Mouse (Mus musculus): ENCODE measurements around the gene Gm20388. TPM values are rescaled to one million over a fixed set of nuclear protein-coding genes. Genes with fewer than 3 reads are reported as not detected.

Gene Gm20388
- polyA plus RNA-seq, 1 experiment from 2014 or later: 47.1 TPM

DNA sequence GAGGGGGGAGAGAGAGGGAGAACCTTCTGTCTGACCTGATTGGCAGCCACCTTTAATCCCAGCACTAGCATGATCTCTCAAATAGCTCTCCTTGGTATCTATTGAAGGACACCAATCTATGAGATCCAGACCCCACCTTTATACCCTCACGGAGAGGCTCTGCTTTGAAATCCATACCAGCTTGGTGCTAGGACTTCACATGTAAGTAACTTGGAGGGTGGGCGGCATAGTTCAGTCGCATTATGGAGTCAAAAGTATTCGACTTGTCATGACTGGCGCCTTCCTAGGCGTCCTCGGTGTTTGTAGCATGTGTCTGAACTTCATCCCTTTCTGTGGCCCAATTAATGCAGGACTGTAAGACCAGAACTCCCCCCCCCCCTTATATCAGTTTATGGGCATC, 2464.7 kb downstream of the Gm20388 start:
- Histone ChIP-seq H3K4me3 (ENCODE audit: inconsistent target) (no peak overlapping the region), H3K36me3 (ENCODE audit: inconsistent target) (peaks cover 10% of the 10 kb centered on the region), H3K79me2 (ENCODE audit: inconsistent target) (peaks cover 34% of the 10 kb centered on the region), H3K27ac (no peak overlapping the region)
- 95% methylated on average over 7 of the region's 7 CpGs for WGBS (ENCODE audit: missing documents)

DNA sequence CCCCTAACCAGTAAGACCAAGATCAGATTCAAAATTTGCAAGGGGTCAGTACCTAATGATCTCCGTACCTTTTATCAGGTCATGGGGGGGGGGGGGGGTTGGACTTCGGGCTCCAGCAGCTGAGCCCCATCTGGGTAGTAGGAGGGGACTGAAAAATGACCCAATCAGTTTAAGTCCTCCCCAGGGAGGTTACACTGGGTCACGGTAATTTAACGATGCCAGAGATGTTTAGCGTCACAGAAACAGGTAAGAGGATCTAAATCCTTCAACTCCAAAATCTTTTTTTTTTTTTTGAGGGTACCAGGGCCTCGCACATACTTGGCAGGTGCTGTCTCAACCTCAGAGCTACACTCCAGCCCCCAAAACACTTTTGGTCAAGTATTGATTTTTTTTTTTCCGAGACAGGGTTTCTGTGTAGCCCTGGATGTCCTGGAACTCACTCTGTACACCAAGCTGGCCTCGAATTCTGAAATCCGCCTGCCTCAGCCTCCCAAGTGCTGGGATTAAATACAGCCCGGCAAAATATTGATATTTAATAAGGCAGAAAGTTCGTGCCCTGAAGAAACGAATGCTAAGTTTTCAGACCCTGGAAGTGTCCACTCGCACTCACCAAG, 2465.2 kb downstream of the Gm20388 start:
- WGBS (ENCODE audit: missing documents): 29% methylated on average over 13 of the region's 13 CpGs
- H3K4me3 ChIP-seq (ENCODE audit: inconsistent target): peak overlapping the region; percentile 56
- peaks cover 39% of the 10 kb centered on the region for H3K79me2 ChIP-seq (ENCODE audit: inconsistent target)
- H3K36me3 ChIP-seq (ENCODE audit: inconsistent target): peaks cover 12% of the 10 kb centered on the region
- H3K27ac ChIP-seq: peak overlapping the region; percentile 67

GRCm38 (mm10) chr8:122376365-122377231, 2466.0 kb downstream of the Gm20388 start, which contains the start of gene Zc3h18:
Gene Zc3h18, plus strand, starts transcription at chr8:122376609.
- Histone ChIP-seq H3K79me2 (ENCODE audit: inconsistent target) (peaks cover 47% of the 10 kb centered on the region), H3K4me3 (ENCODE audit: inconsistent target) (peak within 1 kb of the TSS; percentile 82), H3K36me3 (ENCODE audit: inconsistent target) (peaks cover 12% of the 10 kb centered on the region), H3K27ac (peak within 1 kb of the TSS; percentile 67)
- under 1% methylated on average over 100 of the region's 107 CpGs for WGBS (ENCODE audit: missing documents)

GRCm38 (mm10) chr8:122383039-122383438, 2472.4 kb downstream of the Gm20388 start:
- Histone ChIP-seq H3K79me2 (ENCODE audit: inconsistent target) (peaks cover 86% of the 10 kb centered on the region), H3K27ac (no peak overlapping the region), H3K4me3 (ENCODE audit: inconsistent target) (no peak overlapping the region), H3K36me3 (ENCODE audit: inconsistent target) (peaks cover 62% of the 10 kb centered on the region)
- 91% methylated on average over 4 of the region's 4 CpGs for WGBS (ENCODE audit: missing documents)

GRCm38 (mm10) chr8:122389357-122389756, 2478.7 kb downstream of the Gm20388 start:
- 96% methylated on average over 3 of the region's 3 CpGs for WGBS (ENCODE audit: missing documents)
- no peak overlapping the region for H3K27ac ChIP-seq
- peaks cover 62% of the 10 kb centered on the region for H3K36me3 ChIP-seq (ENCODE audit: inconsistent target)
- H3K79me2 ChIP-seq (ENCODE audit: inconsistent target): peaks cover 34% of the 10 kb centered on the region
- H3K4me3 ChIP-seq (ENCODE audit: inconsistent target): no peak overlapping the region

- 70% methylated on average over 3 of the region's 3 CpGs for WGBS (ENCODE audit: missing documents)
- Histone ChIP-seq H3K27ac (no peak overlapping the region), H3K79me2 (ENCODE audit: inconsistent target) (peaks cover 28% of the 10 kb centered on the region; the same call in 1 of the 2 replicates), H3K36me3 (ENCODE audit: inconsistent target) (peaks cover 62% of the 10 kb centered on the region), H3K4me3 (ENCODE audit: inconsistent target) (no peak overlapping the region)
Observed at GRCm38 (mm10) chr8:122390758-122391157, 2480.1 kb downstream of the Gm20388 start.

DNA sequence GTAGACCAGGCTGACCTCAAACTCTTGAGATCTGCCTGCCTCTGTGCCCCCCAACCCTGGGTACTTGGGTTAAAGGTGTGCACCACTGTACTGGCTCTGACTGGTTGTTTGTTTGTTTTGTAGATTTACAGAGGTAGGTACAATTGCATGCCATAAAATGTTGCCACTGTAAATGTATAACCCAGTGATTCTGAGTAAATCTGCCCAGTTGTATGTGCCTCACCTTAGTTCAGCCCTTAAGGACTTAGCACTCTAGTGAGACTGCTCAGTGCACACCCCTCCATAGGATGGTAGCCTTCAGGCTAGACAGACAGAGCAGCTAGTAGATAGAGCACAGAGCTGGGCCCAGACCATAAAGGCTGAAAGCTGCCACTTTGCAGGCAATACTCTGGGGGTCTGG, 2483.1 kb downstream of the Gm20388 start:
- Histone ChIP-seq H3K27ac (no peak overlapping the region), H3K36me3 (ENCODE audit: inconsistent target) (peaks cover 50% of the 10 kb centered on the region), H3K4me3 (ENCODE audit: inconsistent target) (no peak overlapping the region), H3K79me2 (ENCODE audit: inconsistent target) (peaks cover 19% of the 10 kb centered on the region; the same call in 1 of the 2 replicates)

DNA sequence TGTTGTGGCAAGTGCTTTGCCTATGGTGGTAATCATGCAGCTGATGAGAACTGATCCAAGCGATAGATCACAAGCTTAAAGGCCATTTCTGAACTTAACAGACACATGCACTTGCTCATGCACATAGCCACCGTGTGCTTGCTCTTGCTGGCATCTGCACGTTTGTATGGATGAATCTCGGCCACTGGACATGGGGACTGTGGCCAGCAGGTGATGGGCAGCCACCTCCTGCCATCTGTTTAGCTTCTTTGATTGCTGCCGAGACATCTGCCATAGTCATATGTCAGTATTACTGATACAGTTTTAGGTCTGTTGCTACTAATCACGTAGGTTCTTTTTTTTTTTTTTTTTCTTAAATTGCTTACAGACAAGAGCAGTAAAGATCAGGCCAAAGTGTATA, 2484.7 kb downstream of the Gm20388 start:
- peaks cover 55% of the 10 kb centered on the region for H3K36me3 ChIP-seq (ENCODE audit: inconsistent target)

DNA sequence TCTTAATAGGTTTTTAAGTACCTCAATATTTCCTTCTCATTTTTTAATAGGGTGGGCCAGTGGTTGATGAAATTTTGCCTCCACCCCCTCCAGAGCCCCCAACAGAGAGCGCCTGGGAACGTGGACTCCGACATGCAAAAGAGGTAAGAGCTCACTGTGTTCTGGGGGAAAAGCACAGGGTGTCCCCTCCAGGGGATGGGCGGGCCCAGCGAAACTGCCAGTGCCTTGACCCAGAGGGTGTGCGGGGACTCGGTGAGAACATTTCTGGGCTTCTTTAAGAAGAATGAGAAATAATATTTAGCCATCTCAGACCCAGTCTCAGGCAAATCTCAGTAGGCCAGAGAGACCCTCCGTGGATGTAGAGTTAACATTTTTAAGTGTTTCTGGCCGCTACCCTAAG, 2487.5 kb downstream of the Gm20388 start:
- no peak overlapping the region for H3K4me3 ChIP-seq (ENCODE audit: inconsistent target)
- H3K36me3 ChIP-seq (ENCODE audit: inconsistent target): peaks cover 83% of the 10 kb centered on the region
- no peak overlapping the region for H3K27ac ChIP-seq
- peaks cover 19% of the 10 kb centered on the region; the same call in 1 of the 2 replicates for H3K79me2 ChIP-seq (ENCODE audit: inconsistent target)
- WGBS (ENCODE audit: missing documents): 93% methylated on average over 9 of the region's 9 CpGs

More for the DNA sequence above, 2484.7 kb downstream of the Gm20388 start:
- peaks cover 19% of the 10 kb centered on the region; the same call in 1 of the 2 replicates for H3K79me2 ChIP-seq (ENCODE audit: inconsistent target)
- no peak overlapping the region for H3K4me3 ChIP-seq (ENCODE audit: inconsistent target)
- no peak overlapping the region for H3K27ac ChIP-seq
- 95% methylated on average over 6 of the region's 6 CpGs for WGBS (ENCODE audit: missing documents)

DNA sequence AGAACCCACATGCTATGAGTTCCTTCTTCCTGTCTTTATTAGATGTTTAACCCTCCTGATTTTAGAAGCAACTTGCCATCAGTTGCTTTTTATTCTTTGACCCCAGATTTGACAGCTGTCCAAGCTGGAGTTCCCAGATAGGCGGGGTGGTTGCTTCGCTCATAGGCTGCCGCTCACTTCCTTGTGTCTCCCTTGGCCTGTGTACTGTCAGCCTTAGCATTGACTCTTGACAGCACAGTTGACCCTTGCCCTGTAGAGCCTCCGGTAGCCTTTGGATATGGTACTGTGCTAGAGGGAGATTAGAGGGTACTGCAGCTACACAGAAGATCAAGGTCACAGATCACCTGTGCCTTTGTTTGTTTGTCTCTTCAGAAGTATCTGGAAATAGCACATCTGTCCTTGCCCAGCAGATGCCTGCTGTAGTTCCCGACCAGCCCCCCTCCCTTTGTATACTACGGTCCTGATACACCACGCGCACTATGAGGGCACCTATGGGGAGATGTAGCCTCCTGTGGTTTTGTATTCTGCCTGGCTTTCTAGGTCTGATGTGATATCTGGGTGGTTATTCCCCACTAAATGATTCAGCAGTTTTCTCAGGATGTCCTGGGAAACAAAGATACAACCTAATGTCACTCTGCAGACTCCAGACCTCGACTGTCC, 2494.6 kb downstream of the Gm20388 start:
- H3K79me2 ChIP-seq (ENCODE audit: inconsistent target): no peaks in the 10 kb centered on the region
- 76% methylated on average over 9 of the region's 9 CpGs for WGBS (ENCODE audit: missing documents)
- H3K27ac ChIP-seq: no peak overlapping the region
- H3K4me3 ChIP-seq (ENCODE audit: inconsistent target): no peak overlapping the region
- H3K36me3 ChIP-seq (ENCODE audit: inconsistent target): peaks cover 75% of the 10 kb centered on the region

- WGBS (ENCODE audit: missing documents): 75% methylated on average over 7 of the region's 7 CpGs
- Histone ChIP-seq H3K4me3 (ENCODE audit: inconsistent target) (no peak overlapping the region), H3K27ac (peak overlapping the region; percentile 25; the same call in 1 of the 2 replicates), H3K36me3 (ENCODE audit: inconsistent target) (peaks cover 75% of the 10 kb centered on the region), H3K79me2 (ENCODE audit: inconsistent target) (no peaks in the 10 kb centered on the region)
Observed at GRCm38 (mm10) chr8:122407678-122408077, 2497.0 kb downstream of the Gm20388 start.

DNA sequence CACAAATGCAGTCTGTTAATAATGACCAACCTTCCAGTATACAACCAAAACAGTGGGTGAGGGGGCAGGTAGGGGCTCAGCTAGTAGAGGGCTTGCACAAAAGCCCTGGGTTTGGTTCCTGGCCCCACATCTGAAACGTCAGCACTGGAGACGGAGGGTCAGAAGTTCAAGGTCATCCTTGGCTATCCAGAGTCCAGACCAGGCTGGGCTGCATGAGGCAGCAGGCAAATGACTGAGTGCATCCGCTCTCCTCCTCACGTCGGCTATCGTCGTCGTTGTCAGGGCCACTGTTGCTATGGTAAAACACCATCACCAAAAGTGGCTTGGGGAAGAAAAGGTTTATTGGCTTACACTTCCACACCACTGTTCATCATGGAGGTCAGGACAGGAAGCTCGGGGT, 2503.7 kb downstream of the Gm20388 start:
- Histone ChIP-seq H3K4me3 (ENCODE audit: inconsistent target) (no peak overlapping the region), H3K27ac (no peak overlapping the region), H3K79me2 (ENCODE audit: inconsistent target) (no peaks in the 10 kb centered on the region), H3K36me3 (ENCODE audit: inconsistent target) (peaks cover 59% of the 10 kb centered on the region)
- WGBS (ENCODE audit: missing documents): 89% methylated on average over 9 of the region's 9 CpGs

- WGBS (ENCODE audit: missing documents): 24% methylated on average over 6 of the region's 6 CpGs
- no peaks in the 10 kb centered on the region for H3K79me2 ChIP-seq (ENCODE audit: inconsistent target)
- peaks cover 47% of the 10 kb centered on the region for H3K36me3 ChIP-seq (ENCODE audit: inconsistent target)
- peak overlapping the region; percentile 25 for H3K27ac ChIP-seq
- no peak overlapping the region for H3K4me3 ChIP-seq (ENCODE audit: inconsistent target)
Observed at GRCm38 (mm10) chr8:122415554-122415953, 2504.9 kb downstream of the Gm20388 start.

DNA sequence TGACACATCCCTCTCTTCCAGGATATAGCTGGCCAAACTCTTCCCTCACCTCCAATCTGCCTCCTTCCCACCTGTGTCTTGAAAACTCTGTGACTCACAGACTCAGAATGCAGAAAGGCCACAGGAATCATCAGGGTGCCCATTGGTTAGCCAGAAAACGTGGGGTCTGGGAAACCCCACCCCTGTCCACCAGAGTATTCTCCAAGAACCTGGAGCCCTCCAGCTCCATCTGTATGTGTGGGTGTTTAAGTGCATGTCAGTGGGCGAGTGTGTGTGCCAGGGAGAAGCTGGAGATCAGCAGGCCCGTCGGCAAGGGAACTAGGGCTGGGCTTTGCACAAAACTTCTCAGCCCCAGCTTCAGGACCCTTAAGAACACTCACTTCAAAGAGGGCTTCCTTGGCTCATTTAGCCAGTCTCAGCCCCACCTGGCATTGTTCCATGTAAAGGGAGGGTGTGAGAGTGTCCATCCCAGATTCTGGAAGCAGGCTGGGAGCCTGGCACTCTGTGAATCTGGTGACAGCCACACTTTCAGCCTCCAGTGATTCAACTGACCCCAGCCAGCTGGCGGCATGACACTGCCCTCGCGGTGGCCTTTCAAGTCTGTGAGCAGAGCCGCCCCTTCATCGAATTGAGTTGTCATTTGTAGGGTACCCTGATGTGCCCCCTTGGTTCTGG, 2509.4 kb downstream of the Gm20388 start:
- Histone ChIP-seq H3K79me2 (ENCODE audit: inconsistent target) (peaks cover 3% of the 10 kb centered on the region; the same call in 1 of the 2 replicates), H3K27ac (no peak overlapping the region), H3K36me3 (ENCODE audit: inconsistent target) (peaks cover 36% of the 10 kb centered on the region), H3K4me3 (ENCODE audit: inconsistent target) (no peak overlapping the region)
- 92% methylated on average over 9 of the region's 9 CpGs for WGBS (ENCODE audit: missing documents)

All from macrophage (primary cell).